Mouse (Mus musculus): Measurements from ENCODE around the gene Sppl2a.

DNA sequence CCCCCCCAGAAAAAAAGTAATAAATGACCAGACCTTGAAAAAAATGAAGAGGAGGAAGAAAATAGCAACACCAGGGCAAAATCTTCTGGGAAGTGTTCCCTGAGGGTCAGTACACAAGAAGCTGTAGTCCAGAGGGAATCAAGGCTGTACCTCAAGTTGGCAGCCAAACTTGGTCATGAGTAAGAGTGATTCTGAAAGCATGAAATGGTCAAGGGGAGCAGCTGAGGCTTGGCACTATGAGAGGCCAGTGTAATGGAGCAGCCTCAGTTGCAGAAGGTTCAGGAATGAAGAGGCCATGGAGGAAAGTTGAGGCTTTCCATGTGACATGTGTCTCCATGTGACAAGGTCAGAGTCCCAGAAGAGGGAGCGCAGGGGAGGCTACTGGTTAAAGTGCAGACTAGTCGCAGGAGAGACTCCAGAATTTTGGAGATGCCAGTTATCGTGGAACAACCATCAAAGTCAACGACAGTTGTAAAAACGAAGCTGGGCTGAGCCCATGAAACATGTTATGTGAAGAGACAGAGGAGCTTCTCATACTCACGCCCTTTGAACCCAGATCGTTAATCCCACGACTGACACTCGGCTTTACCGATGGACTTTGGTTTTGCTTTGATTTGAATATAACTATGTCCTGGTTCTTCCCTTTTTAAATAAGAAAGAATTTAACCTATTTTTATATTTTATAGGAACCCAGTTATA is 67.4 kb downstream of the Sppl2a start:
- TF ChIP-seq CTCF (IDR thresholded peaks at IDR 0.05; ENCODE audit: low read depth, low read length): no peak
- no peak for TF ChIP-seq POLR2A (IDR thresholded peaks at IDR 0.05; ENCODE audit: extremely low read depth, insufficient read depth, low read length)
